Mouse (Mus musculus): ENCODE results near the gene Lrrc8a.
A peak's percentile ranks its signal among the peaks of the same experiment; 100 is the strongest.

The Lrrc8a gene

DNA sequence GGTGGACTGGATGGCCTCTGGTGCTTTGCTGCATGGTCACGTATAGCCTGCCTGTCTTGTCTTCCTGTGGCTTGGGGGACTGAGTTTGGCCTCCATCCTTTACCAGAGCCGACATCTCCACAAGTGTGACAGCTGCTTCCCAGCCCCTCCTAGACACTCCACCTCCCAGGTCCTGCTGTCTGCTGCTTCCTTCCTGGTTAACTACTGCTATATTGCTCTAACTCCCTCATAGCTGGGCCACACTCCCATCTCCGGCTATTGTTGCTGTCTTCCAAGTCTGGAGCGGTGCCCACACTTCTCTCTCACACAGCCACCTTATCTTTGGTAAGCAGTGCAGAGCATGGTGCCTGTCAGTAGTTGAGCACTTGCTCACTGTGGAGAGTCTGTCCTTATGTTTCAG is 2.3 kb downstream of the Lrrc8a start:
- DNase-seq (ENCODE audit: low spot score): peak; percentile 29

DNA sequence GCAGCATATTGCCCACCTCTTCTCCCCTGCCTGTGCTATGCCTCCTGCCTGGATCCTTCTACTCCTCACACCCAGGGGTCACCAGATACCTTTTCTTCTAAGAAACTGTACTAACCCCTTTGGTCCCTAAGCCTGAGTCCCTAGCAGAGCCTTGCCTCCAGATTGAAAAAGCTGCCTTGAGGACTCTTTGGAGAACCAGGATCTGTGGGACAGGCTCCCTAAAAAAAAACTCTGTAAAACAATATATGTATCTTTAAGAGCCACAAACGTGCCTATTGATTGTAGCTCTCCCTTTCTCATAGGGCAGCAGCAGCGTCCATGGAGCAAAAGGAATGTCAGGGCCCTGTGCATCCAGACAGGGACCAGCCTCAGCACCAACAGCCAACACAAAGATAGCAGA is 2.8 kb downstream of the Lrrc8a start, which contains the start of gene Gm28035:
TSS of gene Gm28035 (plus strand) at position 301 of the 400 bp plus-strand sequence.
- no peak for DNase-seq (ENCODE audit: low spot score)

DNA sequence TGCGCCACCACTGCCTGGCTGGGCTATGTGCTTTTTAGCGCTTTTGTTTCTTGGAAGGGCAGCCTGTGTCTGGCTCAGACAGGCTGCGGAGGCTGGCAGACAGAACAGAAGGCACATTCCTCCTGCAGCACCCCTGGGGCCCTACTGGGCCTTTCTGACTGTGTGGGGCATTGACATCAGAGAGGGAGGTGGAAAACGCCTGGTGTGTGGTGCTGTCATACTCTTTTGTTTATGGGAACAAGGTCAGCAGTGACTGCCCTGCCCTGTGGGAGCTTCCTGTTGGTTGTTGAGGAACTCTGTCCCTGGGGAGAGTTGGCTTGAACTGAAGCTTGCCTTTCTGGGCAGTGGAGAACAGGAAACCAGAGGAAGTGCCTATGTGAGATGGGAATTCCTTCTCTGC is 5.0 kb downstream of the Lrrc8a start:
- DNase-seq (ENCODE audit: low spot score): peak; percentile 51

DNA sequence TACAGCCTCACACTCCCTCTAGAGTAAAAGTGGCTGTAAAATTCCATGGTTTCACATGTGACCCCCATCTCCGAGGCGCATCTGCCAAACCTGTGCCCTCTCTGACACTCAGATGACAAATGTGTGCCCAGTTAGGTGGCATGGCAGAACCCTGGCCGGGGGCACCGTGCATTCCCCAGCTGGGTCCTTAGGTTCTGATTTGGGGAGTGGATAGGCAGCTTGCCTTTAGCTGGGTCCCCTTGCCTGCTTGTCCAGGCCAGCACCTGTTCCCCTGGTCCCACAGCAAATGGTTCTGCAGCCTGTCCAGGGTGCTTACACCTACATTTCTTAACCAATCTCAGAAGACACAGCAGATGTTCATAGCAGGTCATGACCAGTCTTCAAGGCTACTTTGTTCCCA is 5.9 kb downstream of the Lrrc8a start:
- DNase-seq (ENCODE audit: low spot score): no peak

DNA sequence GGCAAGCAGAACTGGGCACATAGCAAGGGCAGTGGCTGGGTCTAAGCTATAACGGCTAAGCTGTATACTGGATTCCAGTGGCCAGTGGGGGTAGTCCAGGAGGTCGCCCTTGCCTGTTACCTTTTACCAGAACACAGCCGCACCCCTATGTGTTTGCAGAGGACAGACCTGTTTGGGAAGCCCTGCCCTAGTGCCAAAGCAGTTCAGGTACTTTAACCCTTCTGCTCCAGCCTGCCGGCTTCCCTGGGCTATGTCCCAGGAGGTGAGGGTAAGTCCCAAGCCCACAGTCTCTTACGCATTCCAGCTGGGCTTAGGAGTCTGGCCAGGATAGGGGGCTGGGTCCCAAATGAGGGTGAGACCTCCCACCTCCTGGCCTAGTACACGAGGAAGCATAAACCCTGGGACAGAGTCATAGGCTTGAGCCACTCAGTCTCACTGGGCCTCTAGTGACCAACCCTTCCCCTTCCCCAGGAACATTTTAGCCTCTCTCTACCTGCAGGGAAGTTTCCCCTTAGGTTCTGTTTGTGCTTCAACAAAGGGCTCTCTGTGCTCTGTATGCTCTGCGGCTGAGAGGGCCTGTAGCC is 7.2 kb downstream of the Lrrc8a start:
- DNase-seq (ENCODE audit: low spot score): no peak

DNA sequence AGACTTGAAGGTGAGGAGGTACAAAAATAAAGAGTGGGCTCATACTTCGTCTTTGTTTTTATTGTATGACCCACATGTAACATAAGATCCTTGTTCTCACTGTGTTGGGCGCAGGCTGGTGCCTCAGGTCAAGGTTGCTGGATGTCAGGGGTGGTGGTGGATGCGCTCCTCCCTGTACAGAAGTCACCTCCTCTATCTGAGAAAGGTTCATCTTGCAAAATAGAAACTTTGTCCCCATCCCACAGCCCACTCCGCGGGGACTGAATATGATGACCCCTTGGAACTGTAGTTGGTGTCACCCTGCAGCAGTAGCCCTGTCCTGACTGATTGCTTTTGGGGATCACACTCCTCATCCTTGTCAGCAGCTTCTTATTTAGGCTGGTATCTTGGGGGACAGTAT is 9.5 kb downstream of the Lrrc8a start:
- DNase-seq (ENCODE audit: low spot score): no peak

- no peak for DNase-seq (ENCODE audit: low spot score)
Observed at GRCm38 (mm10) chr2:30247681-30248080, 10.2 kb downstream of the Lrrc8a start.

- no peak for DNase-seq (ENCODE audit: low spot score)
Observed at GRCm38 (mm10) chr2:30249182-30249581, 11.7 kb downstream of the Lrrc8a start.

GRCm38 (mm10) chr2:30250166-30251128 is 12.9 kb downstream of the Lrrc8a start:
- no peak for DNase-seq (ENCODE audit: low spot score)

DNA sequence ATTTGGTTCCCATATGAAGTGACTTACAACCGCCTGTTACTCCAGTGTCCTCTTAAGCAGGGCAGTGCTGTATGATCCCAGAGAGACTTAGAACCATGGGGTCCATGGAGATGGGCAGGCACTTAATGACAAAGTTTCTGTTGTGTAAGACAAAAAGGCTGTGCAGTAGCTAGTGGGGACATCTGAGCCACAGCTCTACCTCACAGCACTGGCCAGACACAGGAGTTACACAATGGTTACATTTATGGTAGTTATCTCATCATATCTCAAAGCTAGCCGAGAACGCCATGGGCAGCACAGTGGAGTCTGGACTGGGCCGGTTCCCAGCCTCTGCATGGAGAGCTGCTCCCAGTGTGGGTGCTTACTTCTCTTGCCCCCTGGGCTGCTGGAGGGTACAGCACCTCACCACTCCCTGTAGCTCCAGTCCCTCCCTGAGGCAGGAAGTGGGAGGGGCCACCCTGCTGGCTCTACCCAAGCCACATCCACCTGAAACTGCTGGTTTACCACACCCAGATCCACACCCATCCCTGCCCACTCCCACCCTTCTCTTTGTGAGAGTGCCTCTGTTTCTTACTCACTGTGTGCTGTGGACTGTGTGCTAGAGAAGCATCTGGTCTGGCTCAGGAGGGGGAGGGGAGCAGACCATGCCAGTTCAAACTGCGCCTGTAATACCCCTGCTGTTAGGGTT is 14.0 kb downstream of the Lrrc8a start:
- no peak for DNase-seq (ENCODE audit: low spot score)

DNA sequence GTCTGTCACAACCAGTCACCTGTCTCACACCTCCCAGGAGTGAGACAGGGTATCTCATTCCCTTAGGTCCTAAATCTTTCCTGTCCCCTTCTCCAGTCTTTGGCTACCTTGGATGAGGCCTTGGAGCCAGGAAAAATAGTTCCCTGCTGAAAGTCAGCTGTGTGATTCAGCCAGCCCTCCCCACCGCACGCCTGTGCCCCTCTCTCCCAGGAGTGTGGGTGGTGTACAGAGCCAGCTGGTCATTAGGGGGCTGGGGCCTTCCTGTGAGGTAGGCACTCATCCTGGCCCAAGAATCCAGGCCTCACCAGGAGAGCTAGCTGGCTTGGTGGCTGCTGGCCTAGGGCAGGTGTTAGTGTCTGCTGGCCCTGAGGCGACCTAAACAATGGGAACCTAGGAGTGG is 15.0 kb downstream of the Lrrc8a start:
- no peak for DNase-seq (ENCODE audit: low spot score)

GRCm38 (mm10) chr2:30253809-30254208 is 16.3 kb downstream of the Lrrc8a start:
- DNase-seq (ENCODE audit: low spot score): no peak

- no peak for DNase-seq (ENCODE audit: low spot score)
Observed at GRCm38 (mm10) chr2:30255631-30256395, 18.3 kb downstream of the Lrrc8a start.

- no peak for DNase-seq (ENCODE audit: low spot score)
Observed at GRCm38 (mm10) chr2:30256616-30257350, 19.3 kb downstream of the Lrrc8a start.

DNA sequence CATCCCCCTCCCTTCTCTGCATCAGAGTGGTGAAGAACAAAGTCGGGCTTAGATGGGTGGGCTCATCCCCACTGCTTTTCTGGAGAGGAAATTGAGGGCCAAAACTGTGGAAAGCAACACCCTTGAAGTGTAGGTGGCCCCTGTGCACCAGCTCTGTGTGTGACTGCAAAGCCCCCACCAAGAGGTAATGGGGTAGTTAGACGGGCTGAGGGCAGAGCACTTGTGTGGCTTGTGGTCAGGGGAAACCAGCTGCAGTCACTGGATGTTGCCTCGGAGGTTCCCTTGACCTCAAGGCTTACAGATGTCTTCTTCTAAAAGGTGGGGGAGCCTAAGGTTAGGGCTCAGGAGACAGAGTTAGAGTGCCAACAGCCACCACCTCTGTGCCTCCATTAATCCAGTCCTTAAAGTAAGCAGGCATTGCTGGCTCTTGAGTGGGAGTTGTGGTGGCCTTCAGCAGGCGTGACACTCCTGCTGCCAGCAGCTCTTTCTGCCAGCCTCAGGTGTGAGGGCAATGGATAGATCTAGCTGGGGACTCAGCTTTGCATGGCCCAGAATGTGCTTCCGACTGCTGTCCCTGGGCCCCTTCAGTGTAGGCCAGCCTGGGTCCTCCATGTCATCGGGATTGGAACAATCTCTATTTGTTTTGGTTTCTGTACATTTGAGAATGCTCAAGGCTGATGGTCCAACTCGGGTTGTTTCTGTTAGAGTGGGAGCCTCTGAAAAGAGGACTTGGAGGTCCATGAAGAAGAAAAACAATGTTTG is 20.4 kb downstream of the Lrrc8a start:
- no peak for DNase-seq (ENCODE audit: low spot score)

DNA sequence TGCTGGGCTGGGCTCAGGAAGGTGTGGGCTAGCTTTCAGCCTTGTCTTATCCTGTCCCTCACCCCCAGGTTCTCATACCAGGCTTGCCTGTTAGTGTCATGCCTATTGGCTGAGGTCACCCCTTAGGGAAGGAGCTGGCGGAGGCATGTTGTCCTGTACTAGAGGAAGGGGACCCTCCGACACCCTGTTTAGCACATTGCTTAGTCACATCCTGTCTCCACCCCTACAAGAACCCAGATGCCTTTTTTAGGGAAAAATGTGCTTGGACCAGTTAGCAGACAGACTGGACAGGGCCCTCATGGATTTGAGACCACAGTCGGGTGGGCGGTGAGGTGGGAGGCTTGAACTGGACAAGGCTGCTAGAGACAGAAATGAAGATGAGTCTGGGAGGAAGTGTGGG is 21.1 kb downstream of the Lrrc8a start:
- DNase-seq (ENCODE audit: low spot score): no peak

- no peak for DNase-seq (ENCODE audit: low spot score)
Observed at GRCm38 (mm10) chr2:30259131-30260064, 21.9 kb downstream of the Lrrc8a start.

- DNase-seq (ENCODE audit: low spot score): no peak
Observed at GRCm38 (mm10) chr2:30261064-30261736, 23.7 kb downstream of the Lrrc8a start.
